Mouse (Mus musculus) bone marrow, adult 2 months (tissue): ENCODE measurements around the gene Mab21l1.

Source experiments
- CTCF ChIP-seq: fragments of 200-500 bp; IDR thresholded peaks from 2 replicates; pipeline ENCODE4 v1.5.1; 2011; ENCODE audit warnings: low read length, control low read depth; ENCODE audit not compliant: control insufficient read depth, insufficient read depth
- POLR2A ChIP-seq: fragments of 200-500 bp; IDR thresholded peaks from 2 replicates; pipeline ENCODE4 v1.6.1; 2011; ENCODE audit warnings: low read depth, mild to moderate bottlenecking, control low read depth, low read length, borderline replicate concordance; ENCODE audit not compliant: control insufficient read depth

- TF ChIP-seq POLR2A (no peak), CTCF (no peak)
Observed at GRCm38 (mm10) chr3:55816096-55816495, 33.8 kb downstream of the Mab21l1 start.
